Mouse (Mus musculus): ENCODE results near the gene Gm37240. TPM values are rescaled to one million over a fixed set of nuclear protein-coding genes. Genes with fewer than 3 reads are reported as not detected.
A peak's percentile ranks its signal among the peaks of the same experiment; 100 is the strongest.

The Gm37240 gene
- polyA plus RNA-seq, 1 experiment from 2014 or later: 2.8 TPM

GRCm38 (mm10) chr3:84813436-84814156 lies 1073.7 kb downstream of the Gm37240 start:
- peaks cover 1% of the 10 kb centered on the region for H3K36me3 ChIP-seq (replicated peaks)
- WGBS: 2% methylated on average over 29 of the region's 29 CpGs

GRCm38 (mm10) chr3:84810803-84811202 lies 1076.5 kb downstream of the Gm37240 start:
- Histone ChIP-seq H3K27ac (replicated peaks) (no peak overlapping the region), H3K4me3 (no peak overlapping the region), H3K9me3 (no peaks in the 10 kb centered on the region), H3K4me1 (peaks cover 19% of the 10 kb centered on the region), H3K27me3 (replicated peaks; ENCODE audit: low read depth, poor library complexity, severe bottlenecking) (no peaks in the 10 kb centered on the region), H3K36me3 (replicated peaks) (no peaks in the 10 kb centered on the region)
- DNase-seq (ENCODE audit: low spot score): no peak

More at GRCm38 (mm10) chr3:84813436-84814156, 1073.7 kb downstream of the Gm37240 start:
- DNase-seq (ENCODE audit: low spot score): no peak
- Histone ChIP-seq H3K4me3 (peak overlapping the region; percentile 98), H3K27ac (replicated peaks) (peak overlapping the region; percentile 90), H3K4me1 (peaks cover 28% of the 10 kb centered on the region), H3K27me3 (replicated peaks; ENCODE audit: low read depth, poor library complexity, severe bottlenecking) (no peaks in the 10 kb centered on the region), H3K9me3 (no peaks in the 10 kb centered on the region)

GRCm38 (mm10) chr3:84808906-84809305 lies 1078.4 kb downstream of the Gm37240 start:
- H3K27ac ChIP-seq (replicated peaks): no peak overlapping the region
- H3K9me3 ChIP-seq: no peaks in the 10 kb centered on the region
- H3K36me3 ChIP-seq (replicated peaks): no peaks in the 10 kb centered on the region
- no peak for DNase-seq (ENCODE audit: low spot score)
- H3K4me3 ChIP-seq: no peak overlapping the region
- no peaks in the 10 kb centered on the region for H3K27me3 ChIP-seq (replicated peaks; ENCODE audit: low read depth, poor library complexity, severe bottlenecking)
- H3K4me1 ChIP-seq: peaks cover 14% of the 10 kb centered on the region

GRCm38 (mm10) chr3:84807826-84808225 lies 1079.5 kb downstream of the Gm37240 start:
- H3K4me3 ChIP-seq: no peak overlapping the region
- no peaks in the 10 kb centered on the region for H3K9me3 ChIP-seq
- 75% methylated on average over 3 of the region's 3 CpGs for WGBS
- H3K36me3 ChIP-seq (replicated peaks): no peaks in the 10 kb centered on the region
- H3K4me1 ChIP-seq: peaks cover 5% of the 10 kb centered on the region
- H3K27me3 ChIP-seq (replicated peaks; ENCODE audit: low read depth, poor library complexity, severe bottlenecking): no peaks in the 10 kb centered on the region
- no peak overlapping the region for H3K27ac ChIP-seq (replicated peaks)
- no peak for DNase-seq (ENCODE audit: low spot score)

GRCm38 (mm10) chr3:84806206-84806605 lies 1081.1 kb downstream of the Gm37240 start:
- Histone ChIP-seq H3K27ac (replicated peaks) (no peak overlapping the region), H3K36me3 (replicated peaks) (no peaks in the 10 kb centered on the region), H3K4me1 (no peaks in the 10 kb centered on the region), H3K9me3 (no peaks in the 10 kb centered on the region), H3K27me3 (replicated peaks; ENCODE audit: low read depth, poor library complexity, severe bottlenecking) (no peaks in the 10 kb centered on the region), H3K4me3 (no peak overlapping the region)
- DNase-seq (ENCODE audit: low spot score): no peak
- WGBS: 86% methylated on average over 2 of the region's 2 CpGs

GRCm38 (mm10) chr3:84804036-84804435 lies 1083.3 kb downstream of the Gm37240 start:
- H3K27me3 ChIP-seq (replicated peaks; ENCODE audit: low read depth, poor library complexity, severe bottlenecking): no peaks in the 10 kb centered on the region
- DNase-seq (ENCODE audit: low spot score): no peak
- no peak overlapping the region for H3K27ac ChIP-seq (replicated peaks)
- no peaks in the 10 kb centered on the region for H3K36me3 ChIP-seq (replicated peaks)
- H3K4me1 ChIP-seq: no peaks in the 10 kb centered on the region
- H3K9me3 ChIP-seq: no peaks in the 10 kb centered on the region
- 74% methylated on average over 9 of the region's 9 CpGs for WGBS
- H3K4me3 ChIP-seq: no peak overlapping the region

GRCm38 (mm10) chr3:84787914-84788313 lies 1099.4 kb downstream of the Gm37240 start:
- H3K27me3 ChIP-seq (replicated peaks; ENCODE audit: low read depth, poor library complexity, severe bottlenecking): no peaks in the 10 kb centered on the region
- no peak overlapping the region for H3K4me3 ChIP-seq
- H3K9me3 ChIP-seq: peaks cover 15% of the 10 kb centered on the region
- no peaks in the 10 kb centered on the region for H3K4me1 ChIP-seq
- no peaks in the 10 kb centered on the region for H3K36me3 ChIP-seq (replicated peaks)
- no peak overlapping the region for H3K27ac ChIP-seq (replicated peaks)
- no peak for DNase-seq (ENCODE audit: low spot score)
- 94% methylated on average over 4 of the region's 4 CpGs for WGBS

- peaks cover 22% of the 10 kb centered on the region for H3K4me1 ChIP-seq
- H3K4me3 ChIP-seq: no peak overlapping the region
- 0 out of 2 replicates have a peak, but pooled peaks cover 2% of the 10 kb centered on the region for H3K9me3 ChIP-seq
- no peak overlapping the region for H3K27ac ChIP-seq (replicated peaks)
- H3K36me3 ChIP-seq (replicated peaks): no peaks in the 10 kb centered on the region
- DNase-seq (ENCODE audit: low spot score): no peak
- WGBS: 82% methylated on average over 1 of the region's 1 CpGs
- no peaks in the 10 kb centered on the region for H3K27me3 ChIP-seq (replicated peaks; ENCODE audit: low read depth, poor library complexity, severe bottlenecking)
Measured at GRCm38 (mm10) chr3:84776084-84776483, 1111.2 kb downstream of the Gm37240 start.

- no peak for DNase-seq (ENCODE audit: low spot score)
- no peak overlapping the region for H3K4me3 ChIP-seq
- H3K4me1 ChIP-seq: peaks cover 22% of the 10 kb centered on the region
- no peaks in the 10 kb centered on the region for H3K27me3 ChIP-seq (replicated peaks; ENCODE audit: low read depth, poor library complexity, severe bottlenecking)
- H3K27ac ChIP-seq (replicated peaks): no peak overlapping the region
- H3K9me3 ChIP-seq: 0 out of 2 replicates have a peak, but pooled peaks cover 2% of the 10 kb centered on the region
- 62% methylated on average over 4 of the region's 4 CpGs for WGBS
- no peaks in the 10 kb centered on the region for H3K36me3 ChIP-seq (replicated peaks)
Measured at GRCm38 (mm10) chr3:84775577-84775976, 1111.7 kb downstream of the Gm37240 start.

GRCm38 (mm10) chr3:84775067-84775423 lies 1112.3 kb downstream of the Gm37240 start:
- 0 out of 2 replicates have a peak, but pooled peaks cover 2% of the 10 kb centered on the region for H3K9me3 ChIP-seq
- WGBS: 75% methylated on average over 6 of the region's 6 CpGs
- H3K27ac ChIP-seq (replicated peaks): 0 out of 2 replicates have a peak overlapping the region, but pooled peaks have one; percentile 24
- no peaks in the 10 kb centered on the region for H3K36me3 ChIP-seq (replicated peaks)
- DNase-seq (ENCODE audit: low spot score): no peak
- peaks cover 22% of the 10 kb centered on the region for H3K4me1 ChIP-seq
- no peaks in the 10 kb centered on the region for H3K27me3 ChIP-seq (replicated peaks; ENCODE audit: low read depth, poor library complexity, severe bottlenecking)
- H3K4me3 ChIP-seq: no peak overlapping the region

- DNase-seq (ENCODE audit: low spot score): peak; percentile 11
- H3K4me1 ChIP-seq: peaks cover 22% of the 10 kb centered on the region
- no peaks in the 10 kb centered on the region for H3K27me3 ChIP-seq (replicated peaks; ENCODE audit: low read depth, poor library complexity, severe bottlenecking)
- WGBS: 40% methylated on average over 8 of the region's 8 CpGs
- H3K27ac ChIP-seq (replicated peaks): no peak overlapping the region
- no peaks in the 10 kb centered on the region for H3K36me3 ChIP-seq (replicated peaks)
- H3K9me3 ChIP-seq: 0 out of 2 replicates have a peak, but pooled peaks cover 2% of the 10 kb centered on the region
- no peak overlapping the region for H3K4me3 ChIP-seq
Measured at GRCm38 (mm10) chr3:84774246-84775066, 1112.9 kb downstream of the Gm37240 start.

- Histone ChIP-seq H3K9me3 (0 out of 2 replicates have a peak, but pooled peaks cover 2% of the 10 kb centered on the region), H3K27me3 (replicated peaks; ENCODE audit: low read depth, poor library complexity, severe bottlenecking) (no peaks in the 10 kb centered on the region), H3K27ac (replicated peaks) (no peak overlapping the region), H3K4me1 (peaks cover 22% of the 10 kb centered on the region), H3K36me3 (replicated peaks) (no peaks in the 10 kb centered on the region), H3K4me3 (no peak overlapping the region)
- no peak for DNase-seq (ENCODE audit: low spot score)
- WGBS: 72% methylated on average over 2 of the region's 2 CpGs
Measured at GRCm38 (mm10) chr3:84771980-84772379, 1115.3 kb downstream of the Gm37240 start.

- Histone ChIP-seq H3K9me3 (0 out of 2 replicates have a peak, but pooled peaks cover 2% of the 10 kb centered on the region), H3K27me3 (replicated peaks; ENCODE audit: low read depth, poor library complexity, severe bottlenecking) (no peaks in the 10 kb centered on the region), H3K4me3 (no peak overlapping the region), H3K27ac (replicated peaks) (no peak overlapping the region), H3K36me3 (replicated peaks) (no peaks in the 10 kb centered on the region), H3K4me1 (peaks cover 12% of the 10 kb centered on the region)
- no peak for DNase-seq (ENCODE audit: low spot score)
- WGBS: 94% methylated on average over 6 of the region's 6 CpGs
Measured at GRCm38 (mm10) chr3:84770518-84770917, 1116.8 kb downstream of the Gm37240 start.
